Mouse (Mus musculus) liver, postnatal 0 days (tissue): ENCODE data around the gene Il11ra1. TPM values are rescaled to one million over a fixed set of nuclear protein-coding genes. Genes with fewer than 3 reads are reported as not detected.

Experiments
- ATAC-seq: fragments of 200-750 bp; cut with Nextera tagmentation; 2 replicates; pipeline ENCODE4 v1.8.0; 2017; ENCODE audit warnings: mild to moderate bottlenecking, moderate library complexity
- DNase-seq: peaks from one replicate; pipeline ENCODE4 v3.0.0-alpha.2; 2016
- H3K27ac ChIP-seq: fragments of 300-500 bp; sonication (generic); 2 replicates; pipeline ENCODE4 v1.5.1; 2014; ENCODE audit warnings: antibody characterized with exemption, moderate library complexity, mild to moderate bottlenecking, low read depth
- H3K27me3 ChIP-seq: fragments of 300-500 bp; sonication (generic); 2 replicates; pipeline ENCODE4 v1.6.1; 2014; ENCODE audit warnings: low read length, control low read depth, mixed read lengths; ENCODE audit not compliant: insufficient read depth
- H3K36me3 ChIP-seq: fragments of 300-500 bp; sonication (generic); replicated peaks from 2 replicates; pipeline ENCODE4 v1.6.1; 2014; ENCODE audit warnings: mild to moderate bottlenecking, control low read depth, low read length, moderate library complexity, mixed read lengths; ENCODE audit not compliant: insufficient read depth
- H3K4me1 ChIP-seq: fragments of 300-500 bp; sonication (generic); 2 replicates; pipeline ENCODE4 v1.6.1; 2014; ENCODE audit warnings: antibody characterized with exemption, mild to moderate bottlenecking, control low read depth; ENCODE audit not compliant: insufficient read depth
- H3K4me2 ChIP-seq: fragments of 300-500 bp; sonication (generic); 2 replicates; pipeline ENCODE4 v1.6.1; 2014; ENCODE audit warnings: low read depth, mild to moderate bottlenecking, low read length, moderate library complexity, mixed read lengths
- H3K4me3 ChIP-seq: fragments of 300-500 bp; sonication (generic); 2 replicates; pipeline ENCODE4 v1.5.1; 2014; ENCODE audit warnings: low read depth, low read length
- H3K9ac ChIP-seq: fragments of 300-500 bp; sonication (generic); replicated peaks from 2 replicates; pipeline ENCODE4 v1.6.1; 2014; ENCODE audit warnings: mild to moderate bottlenecking, moderate library complexity
- H3K9me3 ChIP-seq: fragments of 300-500 bp; sonication (generic); 2 replicates; pipeline ENCODE4 v1.6.1; 2016; ENCODE audit warnings: mild to moderate bottlenecking, control low read depth, low read length, mixed read lengths
- CTCF ChIP-seq: sonication (generic); IDR thresholded peaks from 2 replicates; pipeline ENCODE4 v1.5.1; 2016; ENCODE audit warnings: antibody characterized with exemption, low read depth
- EP300 ChIP-seq: IDR thresholded peaks from 2 replicates; pipeline ENCODE4 v1.6.1; 2016; ENCODE audit warnings: antibody characterized with exemption, low read depth, mild to moderate bottlenecking
- WGBS: fragments of 180-500 bp; shearing (Covaris S2); extraction: QIAGEN DNeasy Blood & Tissue Kit; methylation state at CpG from one replicate; pipeline ENCODE4 v1.1.7; 2014; ENCODE audit not compliant: insufficient replicate concordance; 5-methylcytosine and 5-hydroxymethylcytosine counted together
- polyA plus RNA-seq: library from polyadenylated mRNA; unstranded; fragments of >200 nt; fragmentation: Nextera tagmentation; extraction: Ambion mirVana; gene quantifications from 2 replicates; pipeline ENCODE4 v1.2.1, GENCODE M21; 2015

The Il11ra1 gene
- polyA plus RNA-seq, 1 experiment from 2014 or later, result 28.5 TPM

- Histone ChIP-seq H3K36me3 (peaks cover 12% of the 10 kb centered on the region), H3K4me2 (peak within 1 kb of the TSS; percentile 82)
These were observed 55.8 kb downstream of the Il11ra1 start, which contains the start of gene Sigmar1 for GRCm38 (mm10) chr4:41755338-41756305. Sigmar1 (minus strand) TSS chr4:41756157.

GRCm38 (mm10) chr4:41756440-41756839, 56.7 kb downstream of the Il11ra1 start:
- peak overlapping the region; percentile 82 for H3K4me2 ChIP-seq
- 70% methylated on average over 8 of the region's 8 CpGs for WGBS
- no peak overlapping the region for H3K27ac ChIP-seq
- H3K9ac ChIP-seq, result peak overlapping the region; percentile 78
- H3K4me1 ChIP-seq, result peaks cover 29% of the 10 kb centered on the region
- H3K4me3 ChIP-seq, result peak overlapping the region; percentile 61
- H3K36me3 ChIP-seq, result peaks cover 12% of the 10 kb centered on the region
- no peaks in the 10 kb centered on the region for H3K9me3 ChIP-seq
- ATAC-seq (no peak), DNase-seq (no peak)
- H3K27me3 ChIP-seq, result no peaks in the 10 kb centered on the region
- no peak for TF ChIP-seq EP300
- no peak for TF ChIP-seq CTCF

More at GRCm38 (mm10) chr4:41755338-41756305, 55.8 kb downstream of the Il11ra1 start, which contains the start of gene Sigmar1:
- ATAC-seq, result peak; percentile 75
- no peaks in the 10 kb centered on the region for H3K27me3 ChIP-seq
- TF ChIP-seq CTCF, result peak; percentile 90
- no peak; the same call in 1 of the 2 replicates for TF ChIP-seq EP300
- H3K4me3 ChIP-seq, result peak within 1 kb of the TSS; percentile 61
- DNase-seq, result peak; percentile 92
- under 1% methylated on average over 56 of the region's 57 CpGs for WGBS
- no peaks in the 10 kb centered on the region for H3K9me3 ChIP-seq
- peak within 1 kb of the TSS; percentile 78 for H3K9ac ChIP-seq
- H3K27ac ChIP-seq, result peak within 1 kb of the TSS; percentile 94
- peaks cover 21% of the 10 kb centered on the region for H3K4me1 ChIP-seq

DNA sequence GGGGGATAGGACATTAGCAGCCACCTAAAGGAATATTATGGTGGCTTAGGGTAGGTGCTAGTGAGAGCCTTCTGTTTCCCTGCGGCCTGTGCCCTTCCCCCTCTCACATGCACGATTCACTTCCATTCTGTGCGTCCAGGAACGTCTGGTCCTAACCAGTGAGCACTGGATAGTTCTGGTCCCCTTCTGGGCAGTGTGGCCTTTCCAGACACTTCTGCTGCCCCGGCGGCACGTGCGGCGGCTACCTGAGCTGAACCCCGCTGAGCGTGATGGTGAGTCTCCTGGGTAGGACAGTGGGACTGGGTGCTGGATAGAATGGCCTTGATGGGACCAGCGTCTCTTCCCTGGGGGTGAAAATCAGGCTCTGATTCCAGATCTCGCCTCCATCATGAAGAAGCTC, 57.5 kb downstream of the Il11ra1 start:
- DNase-seq (no peak), ATAC-seq (no peak)
- no peak overlapping the region for H3K4me2 ChIP-seq
- peaks cover 12% of the 10 kb centered on the region for H3K36me3 ChIP-seq
- H3K9ac ChIP-seq, result no peak overlapping the region
- H3K9me3 ChIP-seq, result no peaks in the 10 kb centered on the region
- no peak overlapping the region for H3K27ac ChIP-seq
- H3K27me3 ChIP-seq, result no peaks in the 10 kb centered on the region
- no peak overlapping the region for H3K4me3 ChIP-seq
- TF ChIP-seq CTCF (no peak), EP300 (no peak)
- 85% methylated on average over 13 of the region's 13 CpGs for WGBS
- H3K4me1 ChIP-seq, result peaks cover 37% of the 10 kb centered on the region

- Histone ChIP-seq H3K4me1 (peaks cover 41% of the 10 kb centered on the region), H3K36me3 (peaks cover 12% of the 10 kb centered on the region), H3K4me2 (no peak overlapping the region), H3K9me3 (no peaks in the 10 kb centered on the region), H3K27me3 (no peaks in the 10 kb centered on the region), H3K9ac (no peak overlapping the region), H3K4me3 (no peak overlapping the region), H3K27ac (peak overlapping the region; percentile 98; the same call in 1 of the 2 replicates)
- 73% methylated on average over 11 of the region's 11 CpGs for WGBS
- DNase-seq, result no peak
- no peak for ATAC-seq
- no peak for TF ChIP-seq EP300
- no peak for TF ChIP-seq CTCF
These were observed 58.2 kb downstream of the Il11ra1 start for GRCm38 (mm10) chr4:41758021-41758420.

DNA sequence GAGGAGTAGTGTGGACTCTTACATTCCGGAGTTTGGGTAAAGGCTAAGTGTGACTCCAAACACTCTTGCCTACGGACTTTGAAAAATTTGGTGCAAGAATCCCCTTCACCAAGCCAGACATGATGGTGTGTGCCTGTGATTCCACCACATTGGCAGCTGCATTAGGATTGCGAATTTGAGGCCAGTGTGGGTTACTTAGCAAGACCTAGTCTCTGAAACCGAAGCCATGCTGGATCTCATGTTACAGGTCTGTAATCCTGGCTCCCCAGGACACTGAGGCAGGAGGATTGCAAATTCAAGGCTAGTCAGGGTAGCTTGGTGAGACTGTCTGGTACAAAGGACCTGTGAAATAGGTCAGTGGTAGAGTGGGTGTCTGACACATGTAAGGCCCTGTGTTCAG, 58.9 kb downstream of the Il11ra1 start:
- H3K36me3 ChIP-seq, result peaks cover 12% of the 10 kb centered on the region
- DNase-seq (no peak), ATAC-seq (no peak)
- H3K4me2 ChIP-seq, result no peak overlapping the region
- TF ChIP-seq EP300 (no peak), CTCF (no peak)
- H3K27ac ChIP-seq, result peak overlapping the region; percentile 98
- WGBS, result 86% methylated on average over 4 of the region's 4 CpGs
- no peak overlapping the region for H3K4me3 ChIP-seq
- peak overlapping the region; percentile 31; the same call in 1 of the 2 replicates for H3K9ac ChIP-seq
- no peaks in the 10 kb centered on the region for H3K27me3 ChIP-seq
- H3K4me1 ChIP-seq, result peaks cover 41% of the 10 kb centered on the region
- H3K9me3 ChIP-seq, result no peaks in the 10 kb centered on the region

GRCm38 (mm10) chr4:41759206-41759605, 59.4 kb downstream of the Il11ra1 start:
- peaks cover 41% of the 10 kb centered on the region for H3K4me1 ChIP-seq

More at GRCm38 (mm10) chr4:41759206-41759605, 59.4 kb downstream of the Il11ra1 start:
- H3K9me3 ChIP-seq, result no peaks in the 10 kb centered on the region
- peak overlapping the region; percentile 70 for H3K4me2 ChIP-seq
- no peak overlapping the region for H3K4me3 ChIP-seq
- 0 out of 2 replicates have a peak, but pooled peaks have one; percentile 8 for TF ChIP-seq EP300
- TF ChIP-seq CTCF, result no peak
- DNase-seq, result peak; percentile 72
- peaks cover 12% of the 10 kb centered on the region for H3K36me3 ChIP-seq
- H3K27ac ChIP-seq, result peak overlapping the region; percentile 98
- H3K27me3 ChIP-seq, result no peaks in the 10 kb centered on the region
- H3K9ac ChIP-seq, result no peak overlapping the region
- WGBS, result 61% methylated on average over 9 of the region's 9 CpGs
- peak; percentile 18 for ATAC-seq
